Mouse (Mus musculus): ENCODE data around the gene Arhgef7.

Arhgef7 gene

GRCm38 (mm10) chr8:11727651-11728481 is at the start of gene Arhgef7:
Gene Arhgef7 (plus strand): TSS chr8:11727721.
- DNase-seq (ENCODE audit: extremely low read depth, low read depth, low spot score): no peak

GRCm38 (mm10) chr8:11684558-11684957 is 43.0 kb upstream of the Arhgef7 start:
- DNase-seq (ENCODE audit: extremely low read depth, low read depth, low spot score): no peak

GRCm38 (mm10) chr8:11687251-11687650 is 40.3 kb upstream of the Arhgef7 start:
- no peak for DNase-seq (ENCODE audit: extremely low read depth, low read depth, low spot score)

GRCm38 (mm10) chr8:11689945-11690344 is 37.6 kb upstream of the Arhgef7 start:
- no peak for DNase-seq (ENCODE audit: extremely low read depth, low read depth, low spot score)

- DNase-seq (ENCODE audit: extremely low read depth, low read depth, low spot score): no peak
These were observed 36.2 kb upstream of the Arhgef7 start for GRCm38 (mm10) chr8:11691284-11691683.

- no peak for DNase-seq (ENCODE audit: extremely low read depth, low read depth, low spot score)
These were observed 35.8 kb upstream of the Arhgef7 start for GRCm38 (mm10) chr8:11691761-11692160.

- DNase-seq (ENCODE audit: extremely low read depth, low read depth, low spot score): no peak
These were observed 35.1 kb upstream of the Arhgef7 start for GRCm38 (mm10) chr8:11692455-11692854.

- no peak for DNase-seq (ENCODE audit: extremely low read depth, low read depth, low spot score)
These were observed 33.5 kb upstream of the Arhgef7 start for GRCm38 (mm10) chr8:11693972-11694371.

- no peak for DNase-seq (ENCODE audit: extremely low read depth, low read depth, low spot score)
These were observed 31.3 kb upstream of the Arhgef7 start for GRCm38 (mm10) chr8:11696176-11696575.

GRCm38 (mm10) chr8:11697467-11697866 is 30.1 kb upstream of the Arhgef7 start:
- DNase-seq (ENCODE audit: extremely low read depth, low read depth, low spot score): no peak

- no peak for DNase-seq (ENCODE audit: extremely low read depth, low read depth, low spot score)
These were observed 28.0 kb upstream of the Arhgef7 start for GRCm38 (mm10) chr8:11699442-11700001.

GRCm38 (mm10) chr8:11700060-11701032 is 27.2 kb upstream of the Arhgef7 start:
- DNase-seq (ENCODE audit: extremely low read depth, low read depth, low spot score): no peak

GRCm38 (mm10) chr8:11701033-11701362 is 26.5 kb upstream of the Arhgef7 start, which contains the start of gene 1700016D06Rik:
Gene 1700016D06Rik (minus strand): TSS chr8:11701063.
- no peak for DNase-seq (ENCODE audit: extremely low read depth, low read depth, low spot score)

- DNase-seq (ENCODE audit: extremely low read depth, low read depth, low spot score): no peak
These were observed 26.1 kb upstream of the Arhgef7 start for GRCm38 (mm10) chr8:11701428-11701827.

GRCm38 (mm10) chr8:11703789-11704188 is 23.7 kb upstream of the Arhgef7 start:
- DNase-seq (ENCODE audit: extremely low read depth, low read depth, low spot score): no peak

GRCm38 (mm10) chr8:11704716-11705420 is 22.7 kb upstream of the Arhgef7 start:
- no peak for DNase-seq (ENCODE audit: extremely low read depth, low read depth, low spot score)

GRCm38 (mm10) chr8:11705818-11706217 is 21.7 kb upstream of the Arhgef7 start:
- no peak for DNase-seq (ENCODE audit: extremely low read depth, low read depth, low spot score)

GRCm38 (mm10) chr8:11707701-11708100 is 19.8 kb upstream of the Arhgef7 start:
- no peak for DNase-seq (ENCODE audit: extremely low read depth, low read depth, low spot score)

- no peak for DNase-seq (ENCODE audit: extremely low read depth, low read depth, low spot score)
These were observed 18.7 kb upstream of the Arhgef7 start for GRCm38 (mm10) chr8:11708815-11709214.

GRCm38 (mm10) chr8:11709542-11709941 is 18.0 kb upstream of the Arhgef7 start:
- no peak for DNase-seq (ENCODE audit: extremely low read depth, low read depth, low spot score)

GRCm38 (mm10) chr8:11710415-11710814 is 17.1 kb upstream of the Arhgef7 start:
- no peak for DNase-seq (ENCODE audit: extremely low read depth, low read depth, low spot score)
